Comparison of ENCODE assay signal across 12 mouse cellular contexts in the genomic region with DNA sequence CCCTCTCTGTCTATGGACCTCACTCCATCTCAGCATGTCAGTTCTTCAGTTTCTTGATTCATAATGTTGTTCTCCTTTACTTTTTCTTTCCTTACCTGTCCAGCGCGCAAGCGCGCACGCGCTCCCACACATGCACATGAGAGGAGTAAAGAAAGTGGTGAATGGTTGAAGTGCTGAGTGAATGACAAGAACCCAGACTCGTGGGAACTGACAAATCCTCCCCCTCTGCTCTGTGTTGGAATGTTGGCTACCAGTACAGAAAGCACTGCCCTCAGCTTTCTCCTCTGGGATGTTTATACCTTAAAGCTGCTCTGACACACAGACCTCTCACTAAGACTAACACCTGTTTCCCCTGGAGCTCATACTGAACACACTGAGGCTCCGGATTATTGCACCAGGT.
"Had no signal": no experiment of that assay in that cellular context is flagged by ENCODE, and none has a peak within 500 bp of the region (broad histone marks: within the 10 kb centered on the region; RNA-seq: fewer than 3 reads in every experiment).

No protein-coding gene starts in this region.

- H3K4me3 ChIP-seq: left cerebral cortex, adult 2 months; liver, embryonic 13.5 days had no signal

- H3K4me1 ChIP-seq: liver, embryonic 13.5 days had no signal

- H3K9ac ChIP-seq: liver, embryonic 13.5 days had no signal

- H3K27ac ChIP-seq: left cerebral cortex, adult 2 months; liver, embryonic 13.5 days had no signal

- H3K4me2 ChIP-seq: liver, embryonic 13.5 days; midbrain, embryonic 11.5 days had no signal

- DNase-seq: kidney, postnatal 10 days; kidney, postnatal 36 days; layer of hippocampus, postnatal 36 days; liver, embryonic 13.5 days; lung, adult 2 months; lung, postnatal 14 days; lung, postnatal 4 days; midbrain, embryonic 14.5 days; thymus, adult 18-20 months; thymus, postnatal 36 days had no signal

- H3K36me3 ChIP-seq: liver, embryonic 13.5 days had no signal

- H3K27me3 ChIP-seq: liver, embryonic 13.5 days had no signal

- H3K9me3 ChIP-seq: liver, embryonic 13.5 days had no signal
